Mouse (Mus musculus) c-Kit-negative CD71-positive TER-119-positive erythroid progenitor cells, embryonic 14.5 days (primary cell): ENCODE data around the gene Rrp36.

Source experiments
- DNase-seq: peaks from one replicate; pipeline ENCODE4 v3.0.0-alpha.2; 2013; ENCODE audit warnings: low read depth, low spot score

The Rrp36 gene

DNA sequence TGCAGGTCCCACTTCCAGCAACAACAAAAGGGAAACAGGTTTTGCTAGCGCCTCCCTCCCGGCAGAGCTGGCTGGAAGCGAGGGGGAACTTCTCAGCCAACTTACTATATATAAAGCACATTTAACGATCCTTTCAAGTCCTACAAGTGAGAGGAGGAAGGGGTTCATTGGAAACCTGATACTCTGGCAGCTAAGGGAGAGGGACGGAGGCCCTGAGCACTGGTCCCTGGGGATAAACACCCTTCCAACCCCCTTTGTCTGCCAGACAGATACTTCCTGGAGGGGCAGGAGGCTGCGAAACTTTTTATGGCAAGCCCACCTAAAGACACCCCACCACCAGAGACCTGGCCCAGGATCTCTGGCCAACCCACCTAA lies 55.8 kb downstream of the Rrp36 start:
- no peak for DNase-seq

DNA sequence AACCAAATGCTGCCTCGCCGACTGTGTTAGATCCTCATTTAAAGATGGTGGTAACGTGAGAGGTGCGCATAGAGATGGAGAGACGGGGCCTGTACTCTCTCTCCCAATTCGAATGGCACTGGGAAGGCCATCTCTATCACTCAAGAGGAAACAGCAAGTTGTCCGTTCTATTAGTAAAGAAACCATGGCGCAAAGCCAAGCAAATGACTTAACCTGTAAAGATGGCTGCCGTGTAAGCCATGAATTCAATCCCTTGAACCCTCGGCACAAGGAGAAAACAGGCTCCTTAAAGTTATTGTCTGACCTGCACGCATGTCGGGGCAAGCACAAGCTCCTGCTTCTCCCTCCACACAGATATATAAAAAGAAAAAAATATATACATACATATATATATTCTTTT lies 56.4 kb downstream of the Rrp36 start:
- DNase-seq, result no peak
